Mouse (Mus musculus) lung, adult 2 months (tissue): ENCODE measurements around the gene Fshr.

ENCODE experiments used
- CTCF ChIP-seq: fragments of 200-500 bp; IDR thresholded peaks from 2 replicates; pipeline ENCODE4 v1.5.1; 2011; ENCODE audit warnings: mild to moderate bottlenecking, low read length, control low read depth; ENCODE audit not compliant: insufficient read depth
- POLR2A ChIP-seq: fragments of 200-500 bp; IDR thresholded peaks from 2 replicates; pipeline ENCODE4 v1.6.1; 2011; ENCODE audit warnings: low read depth, mild to moderate bottlenecking, control low read depth, low read length, borderline replicate concordance; ENCODE audit errors: extremely low read depth

GRCm38 (mm10) chr17:89162475-89162874 is 38.0 kb downstream of the Fshr start:
- no peak for TF ChIP-seq CTCF
- TF ChIP-seq POLR2A = no peak
